Mouse (Mus musculus): ENCODE results near the gene Tlnrd1.
"Not testable (repeated sequence)": the region's sequence is repeated elsewhere in the genome, so short reads cannot be mapped to it uniquely, and the experiment has no call there.

Gene Tlnrd1

GRCm38 (mm10) chr7:83884021-83884658 is at the start of gene Tlnrd1, which contains the start of gene Mesd:
Gene Tlnrd1, minus strand, starts transcription at chr7:83884305.
Gene Mesd, plus strand, starts transcription at chr7:83884466.
- DNase-seq = peak; percentile 92

DNA sequence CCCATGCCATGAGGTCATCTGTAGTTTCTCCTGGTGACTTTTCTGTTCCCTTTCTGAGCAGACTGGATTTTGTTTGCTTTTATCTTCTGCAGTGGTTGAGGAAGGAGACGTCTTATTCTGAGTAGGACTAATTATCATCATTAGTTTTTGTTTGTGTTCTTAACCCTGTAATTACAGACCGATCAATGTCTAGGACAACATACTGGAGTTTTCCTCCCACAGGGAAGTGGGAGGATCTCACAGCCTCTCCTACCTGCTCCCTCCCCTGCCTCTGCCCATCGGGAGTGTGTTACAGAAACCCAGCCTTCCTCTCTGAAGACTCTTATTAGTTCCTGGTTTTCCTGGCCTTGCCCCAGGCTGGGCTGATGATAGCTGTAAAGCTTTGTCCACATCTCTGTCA is 37.5 kb upstream of the Tlnrd1 start:
- DNase-seq = no peak

GRCm38 (mm10) chr7:83920241-83920640 is 36.1 kb upstream of the Tlnrd1 start:
- DNase-seq = no peak

GRCm38 (mm10) chr7:83914566-83914965 is 30.5 kb upstream of the Tlnrd1 start:
- DNase-seq = peak; percentile 84

GRCm38 (mm10) chr7:83913995-83914394 is 29.9 kb upstream of the Tlnrd1 start:
- DNase-seq = no peak

GRCm38 (mm10) chr7:83913405-83913932 is 29.4 kb upstream of the Tlnrd1 start:
- no peak for DNase-seq

GRCm38 (mm10) chr7:83911909-83912308 is 27.8 kb upstream of the Tlnrd1 start:
- no peak for DNase-seq

- DNase-seq = no peak
Observed at GRCm38 (mm10) chr7:83904831-83905230, 20.7 kb upstream of the Tlnrd1 start.

- DNase-seq = no peak
Observed at GRCm38 (mm10) chr7:83902296-83903145, 18.4 kb upstream of the Tlnrd1 start.

- no peak for DNase-seq
Observed at GRCm38 (mm10) chr7:83901425-83901824, 17.3 kb upstream of the Tlnrd1 start.

- DNase-seq = no peak
Observed at GRCm38 (mm10) chr7:83900519-83900918, 16.4 kb upstream of the Tlnrd1 start.

GRCm38 (mm10) chr7:83898267-83898666 is 14.2 kb upstream of the Tlnrd1 start:
- peak; percentile 77 for DNase-seq

GRCm38 (mm10) chr7:83896077-83896740 is 12.1 kb upstream of the Tlnrd1 start:
- DNase-seq = no peak

DNA sequence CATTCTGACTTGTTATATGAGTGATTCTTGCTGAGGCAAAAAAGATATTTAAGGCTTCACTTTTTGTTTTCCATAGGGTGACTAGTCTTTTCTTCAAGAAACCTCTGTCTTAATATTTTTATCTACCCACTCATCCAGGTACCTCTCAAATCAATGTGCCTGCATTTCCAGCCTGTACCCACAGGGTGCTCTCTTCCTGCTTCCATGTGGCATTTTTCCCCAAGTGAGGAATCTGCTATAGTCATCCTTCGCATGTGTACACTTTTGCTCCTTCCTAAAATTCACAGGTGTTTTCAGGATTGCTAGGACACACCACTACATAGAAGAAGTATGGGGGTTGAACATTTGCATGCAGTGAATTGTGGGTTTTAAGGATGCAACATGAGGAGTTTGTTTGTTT is 10.2 kb upstream of the Tlnrd1 start:
- DNase-seq = no peak

DNA sequence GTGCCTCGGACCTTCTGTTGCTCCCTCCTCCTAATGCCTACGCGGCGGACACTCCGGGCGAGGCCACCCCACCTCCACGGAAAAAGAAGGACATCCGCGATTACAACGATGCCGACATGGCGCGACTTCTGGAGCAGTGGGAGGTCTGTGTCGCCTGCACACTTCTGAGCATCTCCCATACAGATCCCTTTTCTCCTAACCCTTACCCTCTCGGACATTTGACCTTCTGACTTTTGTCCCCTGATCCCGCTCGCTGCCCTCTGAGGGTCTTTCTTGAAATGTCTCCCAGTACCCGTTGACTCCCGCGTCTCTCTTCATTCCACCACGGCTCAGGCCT is 8.2 kb upstream of the Tlnrd1 start:
- DNase-seq = peak; percentile 27

DNA sequence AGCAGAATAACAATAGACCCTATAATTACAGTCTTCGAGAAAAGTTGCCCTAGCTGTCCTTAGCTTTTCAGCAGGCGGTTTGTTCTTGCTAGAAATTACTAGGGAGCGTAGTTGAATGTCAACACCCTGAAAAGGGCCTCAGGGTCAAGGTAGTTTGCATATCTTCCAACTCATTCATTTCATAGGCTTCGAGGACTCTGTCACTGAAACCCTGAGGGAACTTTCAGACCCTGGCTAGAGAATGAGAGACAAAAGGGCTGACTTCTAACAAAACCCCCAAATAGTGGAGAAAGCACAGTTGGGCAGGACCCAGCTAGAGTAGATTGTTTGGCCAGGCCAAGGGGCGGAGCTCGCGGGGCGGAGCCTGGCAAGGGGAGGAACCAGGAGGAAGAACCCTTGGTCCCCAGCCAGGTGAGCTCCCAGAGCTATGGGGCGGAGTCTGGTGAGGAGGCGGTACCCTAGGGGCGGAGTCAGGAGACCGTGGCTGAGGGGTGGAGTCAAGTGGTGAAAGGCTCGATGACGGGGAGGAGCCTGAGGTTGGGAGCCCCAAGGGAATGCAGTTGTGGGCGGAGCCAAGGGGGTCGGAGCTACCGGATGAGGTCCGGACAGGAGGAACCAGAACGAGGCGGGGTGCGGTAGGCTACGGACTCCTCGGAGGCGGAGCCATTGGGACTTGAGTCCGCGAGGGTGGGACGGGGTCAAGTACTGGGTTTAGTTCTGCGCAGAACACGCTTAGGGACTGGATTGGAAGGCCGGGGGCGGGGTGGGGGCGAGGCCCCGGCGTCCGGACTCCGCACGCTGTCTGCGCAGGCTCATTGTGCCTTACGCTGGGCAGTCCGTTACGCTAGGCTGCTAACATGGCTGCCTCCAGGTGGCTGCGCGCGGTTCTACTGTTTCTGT is 7.6 kb upstream of the Tlnrd1 start:
- DNase-seq = peak; percentile 100

DNA sequence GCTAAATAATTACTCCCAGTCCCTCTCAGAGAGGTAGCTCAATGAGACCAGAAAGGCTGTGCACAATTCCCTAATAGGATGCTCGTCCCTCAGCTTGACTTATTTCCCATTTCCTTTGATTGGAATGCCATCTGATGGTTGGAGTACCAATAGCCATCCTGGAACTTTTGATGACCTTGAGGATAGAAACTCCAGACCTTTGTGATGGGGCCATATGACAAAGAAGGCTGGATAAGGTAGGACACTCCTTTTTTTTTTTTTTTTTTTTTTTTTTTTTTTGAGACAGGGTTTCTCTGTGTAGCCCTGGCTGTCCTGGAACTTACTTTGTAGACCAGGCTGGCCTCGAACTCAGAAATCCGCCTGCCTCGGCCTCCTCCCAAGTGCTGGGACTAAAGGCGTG is 5.8 kb upstream of the Tlnrd1 start:
- not testable (repeated sequence) for DNase-seq

DNA sequence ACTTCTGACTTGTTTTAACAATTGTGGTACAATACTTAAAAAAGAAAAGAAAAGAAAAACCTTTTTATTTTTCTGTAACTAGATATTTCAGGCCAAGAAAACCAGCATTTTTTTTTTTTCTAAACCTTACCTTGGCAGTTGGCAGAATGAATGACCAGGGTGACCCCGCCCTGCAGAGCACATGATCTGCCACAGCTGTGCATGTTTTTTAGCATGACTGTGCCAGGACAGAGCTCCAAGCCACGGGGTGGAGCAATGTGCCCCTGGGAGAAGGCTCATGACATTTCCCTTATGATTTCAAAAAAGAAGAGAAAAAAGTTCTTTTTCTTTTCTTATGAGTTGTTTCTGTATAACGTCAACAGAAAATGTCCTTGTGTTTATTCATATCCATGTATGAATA is 5.3 kb upstream of the Tlnrd1 start:
- DNase-seq = peak; percentile 74

DNA sequence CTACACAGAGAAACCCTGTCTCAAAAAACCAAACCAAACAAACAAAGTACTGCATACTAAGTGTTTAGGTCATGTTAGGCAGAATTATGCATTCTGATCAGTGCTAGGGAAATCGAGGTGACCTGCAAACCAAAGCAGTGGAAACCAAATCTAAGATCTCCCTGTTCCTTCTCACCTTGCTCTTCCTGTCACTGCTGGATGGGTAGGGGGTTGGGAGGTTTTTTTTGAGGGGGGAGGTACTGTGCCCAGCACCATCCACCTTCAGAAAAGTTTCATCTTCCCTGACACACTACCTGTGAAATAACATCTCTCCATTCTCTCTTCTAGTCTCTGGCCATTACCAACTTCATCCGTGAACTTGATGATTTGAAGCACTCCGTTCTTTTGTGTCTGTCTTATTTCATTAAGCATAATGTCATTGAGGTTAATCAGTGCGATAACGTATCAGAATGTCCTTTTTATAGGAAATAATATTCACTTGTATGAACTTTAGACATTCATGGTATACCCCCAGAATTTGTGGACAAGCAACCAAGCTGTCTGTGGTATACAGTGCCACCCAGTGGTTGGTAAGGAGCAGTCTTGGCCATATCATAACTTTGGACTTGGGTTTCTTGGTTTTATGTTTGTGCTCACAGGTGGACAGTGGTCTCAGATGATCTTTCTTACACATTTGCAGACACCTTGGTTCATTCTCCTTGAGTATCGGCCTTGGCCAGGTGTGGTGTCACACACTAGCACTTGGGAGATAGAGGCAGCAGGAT is 2.4 kb upstream of the Tlnrd1 start:
- peak; percentile 48 for DNase-seq

DNA sequence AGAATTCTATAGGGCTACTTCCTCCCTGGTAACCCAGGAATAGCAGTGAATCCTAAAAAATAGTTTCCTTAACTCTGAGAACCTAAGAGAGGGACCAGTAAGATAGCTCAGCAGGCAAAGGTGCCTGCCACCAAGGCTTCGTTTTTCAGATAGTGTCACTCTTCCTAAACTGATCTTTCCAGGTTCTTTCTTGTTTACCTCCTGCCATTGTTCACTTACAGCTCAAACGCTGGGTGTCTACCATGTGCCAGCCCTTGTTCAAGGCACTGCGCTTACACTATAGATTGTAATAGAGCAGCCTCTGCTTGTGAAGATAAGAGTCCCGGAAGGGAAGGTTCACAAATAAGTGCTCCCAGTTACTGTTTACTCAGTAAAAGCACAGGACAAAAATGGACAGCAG is 1.7 kb upstream of the Tlnrd1 start:
- peak; percentile 77 for DNase-seq

DNA sequence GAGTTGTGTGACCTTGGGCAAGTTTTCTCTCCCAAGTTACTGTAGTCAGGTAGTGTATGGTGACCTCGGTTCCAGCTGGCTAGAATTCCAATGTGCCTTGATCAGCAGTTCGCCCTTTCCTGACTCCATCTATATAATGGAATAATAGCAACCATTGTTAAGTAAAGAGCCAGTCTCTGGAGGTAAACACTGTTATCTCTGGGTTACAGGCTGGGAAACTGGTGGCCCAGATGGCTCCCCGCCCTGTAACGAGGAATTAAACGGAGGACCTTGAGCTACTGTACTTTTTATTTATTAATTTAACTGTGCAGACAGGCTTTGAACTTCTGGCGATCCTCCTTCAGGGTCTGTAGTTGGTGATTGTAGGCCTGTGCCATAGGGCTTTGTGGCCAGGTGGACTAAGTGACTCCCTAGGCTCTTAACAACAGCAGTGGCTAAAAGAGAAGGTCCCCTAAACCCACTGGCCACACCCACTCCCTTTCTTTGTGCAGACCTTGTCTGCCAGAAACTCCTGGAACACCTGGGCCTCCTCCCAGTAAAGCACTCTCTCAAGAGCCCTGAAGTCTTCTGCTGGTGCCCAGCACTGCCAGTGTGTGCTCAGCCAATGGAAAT is 922 bp upstream of the Tlnrd1 start:
- DNase-seq = peak; percentile 80
